ENCODE assay signal across 14 mouse cellular contexts in genomic region chr13:84062616-84063015, GRCm38 (mm10).
A peak's percentile ranks its signal among the peaks of the same experiment; 100 is the strongest.
DNase-seq lines count a peak whose midpoint lies in the region; ATAC-seq and TF ChIP-seq lines count a peak whose summit lies in the region.
"Had no signal": no experiment of that assay in that cellular context is flagged by ENCODE, and none has a peak within 500 bp of the region (broad histone marks: within the 10 kb centered on the region; RNA-seq: fewer than 3 reads in every experiment).

No protein-coding gene starts in this region.

- peak; percentile 24; the same call in 1 of the 2 replicates for ATAC-seq in forebrain, postnatal 0 days
- ATAC-seq in midbrain, embryonic 12.5 days (ENCODE audit: low FRiP score, low read depth) = no peak
- ATAC-seq in megakaryocyte-erythroid progenitor cell, adult 5-6 weeks (replicated peaks; ENCODE audit: low FRiP score, low TSS enrichment, poor library complexity, severe bottlenecking) = no peak
- ATAC-seq: inflammation-experienced regulatory T-cells, adult 6 months; Patski had no signal

- no peaks in the 10 kb centered on the region for H3K9me3 ChIP-seq in forebrain, postnatal 0 days (ENCODE audit: low read length)
- no peaks in the 10 kb centered on the region for H3K9me3 ChIP-seq in midbrain, embryonic 12.5 days

- DNase-seq in retina, postnatal 1 day = peak; percentile 24
- no peak for DNase-seq in retina, embryonic 14.5 days (ENCODE audit: low spot score)
- peak; percentile 87 for DNase-seq in forebrain, postnatal 0 days
- no peak for DNase-seq in gastrocnemius, postnatal 36 days
- no peak for DNase-seq in right cerebral cortex, postnatal 36 days (ENCODE audit: low spot score in 2 of 2)
- DNase-seq: adrenal gland, adult 8-10 months; kidney, postnatal 36 days; lung, adult 2 months had no signal

- H3K4me1 ChIP-seq in forebrain, postnatal 0 days (ENCODE audit: insufficient read depth) = peaks cover 39% of the 10 kb centered on the region
- H3K4me1 ChIP-seq in midbrain, embryonic 12.5 days = peaks cover 78% of the 10 kb centered on the region

- peak overlapping the region; percentile 44 for H3K4me2 ChIP-seq in forebrain, postnatal 0 days (ENCODE audit: low read depth)
- peak overlapping the region; percentile 23 for H3K4me2 ChIP-seq in midbrain, embryonic 12.5 days (replicated peaks)

- H3K9ac ChIP-seq in forebrain, postnatal 0 days = peak overlapping the region; percentile 67
- H3K9ac ChIP-seq in midbrain, embryonic 12.5 days (replicated peaks) = no peak overlapping the region

- H3K36me3 ChIP-seq in forebrain, postnatal 0 days (ENCODE audit: insufficient read depth) = no peaks in the 10 kb centered on the region
- no peaks in the 10 kb centered on the region for H3K36me3 ChIP-seq in midbrain, embryonic 12.5 days

- H3K4me3 ChIP-seq in forebrain, postnatal 0 days (ENCODE audit: low read depth, low read length) = peak overlapping the region; percentile 17
- H3K4me3 ChIP-seq in midbrain, embryonic 12.5 days = no peak overlapping the region

- TF ChIP-seq CTCF in forebrain, postnatal 0 days (IDR thresholded peaks at IDR 0.05; ENCODE audit: low read depth) = no peak

- 8% methylated on average over 2 of the region's 2 CpGs for WGBS in forebrain, postnatal 0 days
- WGBS in midbrain, embryonic 12.5 days = 38% methylated on average over 2 of the region's 2 CpGs

- no peaks in the 10 kb centered on the region for H3K27me3 ChIP-seq in forebrain, postnatal 0 days (ENCODE audit: insufficient read depth, low read length)
- no peaks in the 10 kb centered on the region for H3K27me3 ChIP-seq in midbrain, embryonic 12.5 days
- H3K27me3 ChIP-seq: CH12.LX had no signal

- intact Hi-C loops in gastrocnemius, postnatal 36 days (cut with DNase I) = no loop called here

- peak overlapping the region; percentile 96 for H3K27ac ChIP-seq in forebrain, postnatal 0 days (ENCODE audit: low read depth, low read length)
- peak overlapping the region; percentile 88 for H3K27ac ChIP-seq in midbrain, embryonic 12.5 days (replicated peaks)
- H3K27ac ChIP-seq: stomach, postnatal 0 days had no signal

Comparison
In these comparisons a context has a peak if more than half of its experiments do, and no peak if none do; other contexts are left out.
1. DNase-seq: peak in retina, postnatal 1 day (single experiment) and forebrain, postnatal 0 days (single experiment); none in retina, embryonic 14.5 days (single experiment), gastrocnemius, postnatal 36 days (0 of 2) and right cerebral cortex, postnatal 36 days (0 of 2).